Mouse (Mus musculus) hindbrain, embryonic 14.5 days (tissue): ENCODE measurements at regions not wholly inside any gene's neighbourhood (a gene's known extent, or its start where the extent isn't known, plus 50 kb on each side); places are given as distances from the start of the nearest gene placed in this dataset. TPM values are rescaled to one million over a fixed set of nuclear protein-coding genes. Genes with fewer than 3 reads are reported as not detected.

Experiments used
- ATAC-seq: fragments of 200-750 bp; cut with Nextera tagmentation; 2 replicates; pipeline ENCODE4 v1.8.0; 2017; ENCODE audit warnings: moderate number of reproducible peaks, mild to moderate bottlenecking, moderate TSS enrichment, moderate library complexity; ENCODE audit not compliant: low FRiP score
- DNase-seq: peaks from one replicate; pipeline ENCODE4 v3.0.0-alpha.2; 2015; ENCODE audit warnings: low spot score
- H3K27ac ChIP-seq: fragments of 300-500 bp; sonication (generic); 2 replicates; pipeline ENCODE4 v1.5.1; 2014; ENCODE audit warnings: mild to moderate bottlenecking, moderate library complexity
- H3K27me3 ChIP-seq: fragments of 300-500 bp; sonication (generic); 2 replicates; pipeline ENCODE4 v1.6.1; 2014; ENCODE audit warnings: mild to moderate bottlenecking, low read length, mixed read lengths; ENCODE audit not compliant: control insufficient read depth, insufficient read depth
- H3K36me3 ChIP-seq: fragments of 300-500 bp; sonication (generic); replicated peaks from 2 replicates; pipeline ENCODE4 v1.6.1; 2014; ENCODE audit not compliant: control insufficient read depth, insufficient read depth
- H3K4me1 ChIP-seq: fragments of 300-500 bp; sonication (generic); replicated peaks from 2 replicates; pipeline ENCODE4 v1.6.1; 2014; ENCODE audit warnings: antibody characterized with exemption, low read length, mixed read lengths; ENCODE audit not compliant: control insufficient read depth, insufficient read depth
- H3K4me2 ChIP-seq: fragments of 300-500 bp; sonication (generic); replicated peaks from 2 replicates; pipeline ENCODE4 v1.6.1; 2014; ENCODE audit warnings: mild to moderate bottlenecking, moderate library complexity
- H3K4me3 ChIP-seq: fragments of 300-500 bp; sonication (generic); replicated peaks from 2 replicates; pipeline ENCODE4 v1.5.1; 2014; ENCODE audit warnings: mild to moderate bottlenecking, low read length
- H3K9ac ChIP-seq: fragments of 300-500 bp; sonication (generic); 2 replicates; pipeline ENCODE4 v1.6.1; 2014
- H3K9me3 ChIP-seq: fragments of 300-500 bp; sonication (generic); 2 replicates; pipeline ENCODE4 v1.6.1; 2016; ENCODE audit warnings: low read length; ENCODE audit not compliant: control insufficient read depth
- WGBS: fragments of 180-500 bp; shearing (Covaris S2); extraction: QIAGEN DNeasy Blood & Tissue Kit; methylation state at CpG from one replicate; pipeline ENCODE4 v1.1.7; 2014; 5-methylcytosine and 5-hydroxymethylcytosine counted together
- microRNA-seq: library from miRNA; unstranded; fragments of <30 nt; microRNA quantifications from one replicate; pipeline ENCODE4, GENCODE M21; 2016

- Histone ChIP-seq H3K27ac (peak overlapping the region; percentile 97), H3K9me3 (no peaks in the 10 kb centered on the region), H3K4me1 (peaks cover 63% of the 10 kb centered on the region), H3K9ac (peak overlapping the region; percentile 79), H3K36me3 (no peaks in the 10 kb centered on the region), H3K27me3 (no peaks in the 10 kb centered on the region), H3K4me2 (peak overlapping the region; percentile 65), H3K4me3 (peak overlapping the region; percentile 34)
- ATAC-seq (peak; percentile 87), DNase-seq (peak; percentile 79)
- 1% methylated on average over 6 of the region's 6 CpGs for WGBS
Observed at GRCm38 (mm10) chr13:28416231-28416630, 158.9 kb downstream of the Gm11361 start.

- ATAC-seq: no peak
- 3% methylated on average over 1 of the region's 1 CpGs for WGBS
Observed at GRCm38 (mm10) chr13:28415769-28416168, 158.4 kb downstream of the Gm11361 start.

GRCm38 (mm10) chr13:28410324-28410723 lies 153.0 kb downstream of the Gm11361 start:
- Histone ChIP-seq H3K4me2 (no peak overlapping the region), H3K9ac (no peak overlapping the region), H3K4me1 (peaks cover 18% of the 10 kb centered on the region), H3K9me3 (no peaks in the 10 kb centered on the region), H3K27ac (no peak overlapping the region), H3K4me3 (no peak overlapping the region), H3K27me3 (no peaks in the 10 kb centered on the region), H3K36me3 (no peaks in the 10 kb centered on the region)
- 21% methylated on average over 2 of the region's 2 CpGs for WGBS
- ATAC-seq (0 out of 2 replicates have a peak, but pooled peaks have one; percentile 8), DNase-seq (peak; percentile 49)

More at GRCm38 (mm10) chr13:28415769-28416168, 158.4 kb downstream of the Gm11361 start:
- Histone ChIP-seq H3K9ac (peak overlapping the region; percentile 79), H3K27ac (peak overlapping the region; percentile 97), H3K27me3 (no peaks in the 10 kb centered on the region), H3K4me2 (peak overlapping the region; percentile 65), H3K9me3 (no peaks in the 10 kb centered on the region), H3K4me1 (peaks cover 59% of the 10 kb centered on the region), H3K4me3 (peak overlapping the region; percentile 34), H3K36me3 (no peaks in the 10 kb centered on the region)
- no peak for DNase-seq

DNA sequence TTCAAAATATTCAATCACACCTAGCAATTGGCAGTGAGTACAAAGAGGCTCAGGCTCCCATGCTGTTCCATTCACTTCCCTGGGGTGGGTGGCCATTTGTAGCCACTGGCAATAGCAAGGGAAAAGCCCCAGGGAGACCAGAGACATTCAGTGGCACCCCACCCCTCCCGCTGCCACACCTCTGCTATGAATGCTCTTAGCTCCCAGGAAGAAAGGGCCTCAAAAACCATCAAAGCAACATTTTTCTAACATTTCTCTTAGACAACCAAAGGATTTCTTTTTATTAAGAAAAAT lies 152.2 kb downstream of the Gm11361 start:
- Histone ChIP-seq H3K4me1 (peaks cover 11% of the 10 kb centered on the region), H3K9me3 (no peaks in the 10 kb centered on the region), H3K4me2 (no peak overlapping the region), H3K27me3 (no peaks in the 10 kb centered on the region), H3K27ac (peak overlapping the region; percentile 62), H3K36me3 (no peaks in the 10 kb centered on the region), H3K9ac (no peak overlapping the region), H3K4me3 (no peak overlapping the region)
- DNase-seq (no peak), ATAC-seq (no peak)
- 21% methylated on average over 1 of the region's 1 CpGs for WGBS

DNA sequence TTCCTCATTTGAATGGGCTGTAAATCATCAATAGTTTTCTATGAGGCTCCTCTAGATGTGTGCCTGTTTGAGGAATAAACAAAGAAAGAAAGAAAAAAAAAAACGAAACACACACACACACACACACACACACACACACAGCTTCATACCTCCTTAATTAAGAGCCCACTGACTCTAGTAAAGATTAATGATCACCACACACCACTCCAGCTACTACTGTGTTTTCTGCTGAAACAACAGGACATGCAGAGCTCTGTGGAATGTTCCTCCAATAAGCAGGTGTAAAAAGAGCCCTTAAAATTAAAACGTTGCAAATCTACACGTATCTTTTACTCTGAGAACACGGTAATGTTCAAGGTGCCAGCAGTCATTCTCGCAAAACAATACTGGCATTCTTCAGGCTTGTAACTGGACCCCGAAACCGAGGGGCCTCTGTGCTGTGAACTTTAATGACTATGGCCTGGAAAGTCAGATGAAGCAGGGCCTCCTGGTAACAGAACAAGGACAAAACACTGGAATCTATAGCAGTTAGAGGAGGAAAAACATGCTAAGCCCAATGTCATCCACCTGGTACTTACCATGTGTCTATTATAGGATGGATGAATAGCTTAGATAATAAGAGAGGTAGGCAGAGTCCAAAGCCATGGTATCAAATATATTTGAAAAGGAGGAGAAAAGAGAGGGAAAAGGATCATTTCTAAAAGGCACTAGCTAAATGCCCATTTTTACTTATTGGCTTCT lies 151.7 kb downstream of the Gm11361 start:
- Histone ChIP-seq H3K4me1 (peaks cover 10% of the 10 kb centered on the region), H3K4me3 (no peak overlapping the region), H3K9me3 (no peaks in the 10 kb centered on the region), H3K4me2 (no peak overlapping the region), H3K36me3 (no peaks in the 10 kb centered on the region), H3K27ac (peak overlapping the region; percentile 62), H3K27me3 (no peaks in the 10 kb centered on the region), H3K9ac (no peak overlapping the region)
- peak; percentile 48; the same call in 1 of the 2 replicates for ATAC-seq
- DNase-seq: no peak
- WGBS: 17% methylated on average over 7 of the region's 7 CpGs

- Histone ChIP-seq H3K4me3 (no peak overlapping the region), H3K27ac (no peak overlapping the region), H3K9me3 (no peaks in the 10 kb centered on the region), H3K9ac (no peak overlapping the region), H3K4me2 (no peak overlapping the region), H3K36me3 (no peaks in the 10 kb centered on the region), H3K27me3 (no peaks in the 10 kb centered on the region), H3K4me1 (no peaks in the 10 kb centered on the region)
- no peak for ATAC-seq
- DNase-seq: no peak
- 46% methylated on average over 7 of the region's 7 CpGs for WGBS
Observed at GRCm38 (mm10) chr13:28400459-28400858, 143.1 kb downstream of the Gm11361 start.

Small RNA genes in the stretch of these regions (microRNA-seq; reads per million reads assigned to microRNA genes)
- not detected for gene Mir6368
